Mouse (Mus musculus): Measurements from ENCODE around the gene Lypla2. TPM values are rescaled to one million over a fixed set of nuclear protein-coding genes. Genes with fewer than 3 reads are reported as not detected.

The Lypla2 gene
- polyA plus RNA-seq, 1 experiment from 2014 or later = 94.9 TPM

- Histone ChIP-seq H3K27ac (ENCODE audit: low read length) (no peak overlapping the region), H3K4me3 (replicated peaks; ENCODE audit: low read length) (no peak overlapping the region), H3K9me3 (replicated peaks; ENCODE audit: control insufficient read depth, low read length) (no peaks in the 10 kb centered on the region), H3K4me1 (ENCODE audit: control insufficient read depth, insufficient read depth, low read length) (peaks cover 2% of the 10 kb centered on the region; the same call in 1 of the 2 replicates), H3K9ac (ENCODE audit: low read length) (no peak overlapping the region), H3K36me3 (ENCODE audit: control insufficient read depth, insufficient read depth, low read length) (peaks cover 5% of the 10 kb centered on the region; the same call in 1 of the 2 replicates), H3K4me2 (ENCODE audit: low read depth, low read length) (no peak overlapping the region), H3K27me3 (ENCODE audit: control insufficient read depth, insufficient read depth, low read length) (no peaks in the 10 kb centered on the region)
- no peak for ATAC-seq (ENCODE audit: insufficient read depth, low FRiP score)
- WGBS = 65% methylated on average over 12 of the region's 12 CpGs
Observed at GRCm38 (mm10) chr4:135934708-135935500, 37.5 kb downstream of the Lypla2 start.

GRCm38 (mm10) chr4:135931832-135932231 is 40.6 kb downstream of the Lypla2 start:
- WGBS = 65% methylated on average over 5 of the region's 5 CpGs
- H3K4me3 ChIP-seq (replicated peaks; ENCODE audit: low read length) = no peak overlapping the region
- H3K4me1 ChIP-seq (ENCODE audit: control insufficient read depth, insufficient read depth, low read length) = peaks cover 2% of the 10 kb centered on the region; the same call in 1 of the 2 replicates
- no peaks in the 10 kb centered on the region for H3K27me3 ChIP-seq (ENCODE audit: control insufficient read depth, insufficient read depth, low read length)
- no peak overlapping the region for H3K27ac ChIP-seq (ENCODE audit: low read length)
- H3K9ac ChIP-seq (ENCODE audit: low read length) = no peak overlapping the region
- no peak for ATAC-seq (ENCODE audit: insufficient read depth, low FRiP score)
- no peaks in the 10 kb centered on the region for H3K9me3 ChIP-seq (replicated peaks; ENCODE audit: control insufficient read depth, low read length)
- no peak overlapping the region for H3K4me2 ChIP-seq (ENCODE audit: low read depth, low read length)
- H3K36me3 ChIP-seq (ENCODE audit: control insufficient read depth, insufficient read depth, low read length) = peaks cover 5% of the 10 kb centered on the region; the same call in 1 of the 2 replicates

- Histone ChIP-seq H3K27ac (ENCODE audit: low read length) (no peak overlapping the region), H3K9ac (ENCODE audit: low read length) (no peak overlapping the region), H3K27me3 (ENCODE audit: control insufficient read depth, insufficient read depth, low read length) (no peaks in the 10 kb centered on the region), H3K4me2 (ENCODE audit: low read depth, low read length) (no peak overlapping the region), H3K9me3 (replicated peaks; ENCODE audit: control insufficient read depth, low read length) (no peaks in the 10 kb centered on the region), H3K4me1 (ENCODE audit: control insufficient read depth, insufficient read depth, low read length) (no peaks in the 10 kb centered on the region), H3K36me3 (ENCODE audit: control insufficient read depth, insufficient read depth, low read length) (no peaks in the 10 kb centered on the region; the same call in 1 of the 2 replicates), H3K4me3 (replicated peaks; ENCODE audit: low read length) (no peak overlapping the region)
- ATAC-seq (ENCODE audit: insufficient read depth, low FRiP score) = no peak
- 90% methylated on average over 8 of the region's 8 CpGs for WGBS
Observed at GRCm38 (mm10) chr4:135930239-135930638, 42.2 kb downstream of the Lypla2 start.

- 76% methylated on average over 9 of the region's 9 CpGs for WGBS
- no peak overlapping the region for H3K27ac ChIP-seq (ENCODE audit: low read length)
- no peak overlapping the region for H3K9ac ChIP-seq (ENCODE audit: low read length)
- 0 out of 2 replicates have a peak, but pooled peaks have one; percentile 31 for ATAC-seq (ENCODE audit: insufficient read depth, low FRiP score)
- H3K36me3 ChIP-seq (ENCODE audit: control insufficient read depth, insufficient read depth, low read length) = no peaks in the 10 kb centered on the region
- H3K27me3 ChIP-seq (ENCODE audit: control insufficient read depth, insufficient read depth, low read length) = no peaks in the 10 kb centered on the region
- no peak overlapping the region for H3K4me3 ChIP-seq (replicated peaks; ENCODE audit: low read length)
- no peaks in the 10 kb centered on the region for H3K9me3 ChIP-seq (replicated peaks; ENCODE audit: control insufficient read depth, low read length)
- H3K4me2 ChIP-seq (ENCODE audit: low read depth, low read length) = no peak overlapping the region
- H3K4me1 ChIP-seq (ENCODE audit: control insufficient read depth, insufficient read depth, low read length) = no peaks in the 10 kb centered on the region
Observed at GRCm38 (mm10) chr4:135929828-135930227, 42.6 kb downstream of the Lypla2 start.

GRCm38 (mm10) chr4:135929405-135929804 is 43.0 kb downstream of the Lypla2 start:
- Histone ChIP-seq H3K27me3 (ENCODE audit: control insufficient read depth, insufficient read depth, low read length) (no peaks in the 10 kb centered on the region), H3K4me2 (ENCODE audit: low read depth, low read length) (no peak overlapping the region), H3K4me3 (replicated peaks; ENCODE audit: low read length) (no peak overlapping the region), H3K9me3 (replicated peaks; ENCODE audit: control insufficient read depth, low read length) (no peaks in the 10 kb centered on the region), H3K9ac (ENCODE audit: low read length) (no peak overlapping the region), H3K4me1 (ENCODE audit: control insufficient read depth, insufficient read depth, low read length) (no peaks in the 10 kb centered on the region), H3K36me3 (ENCODE audit: control insufficient read depth, insufficient read depth, low read length) (no peaks in the 10 kb centered on the region), H3K27ac (ENCODE audit: low read length) (no peak overlapping the region)
- WGBS = 76% methylated on average over 5 of the region's 5 CpGs
- no peak for ATAC-seq (ENCODE audit: insufficient read depth, low FRiP score)

GRCm38 (mm10) chr4:135928376-135928775 is 44.0 kb downstream of the Lypla2 start:
- 85% methylated on average over 9 of the region's 9 CpGs for WGBS
- no peaks in the 10 kb centered on the region for H3K36me3 ChIP-seq (ENCODE audit: control insufficient read depth, insufficient read depth, low read length)
- ATAC-seq (ENCODE audit: insufficient read depth, low FRiP score) = no peak

GRCm38 (mm10) chr4:135926861-135927260 is 45.6 kb downstream of the Lypla2 start:
- peaks cover 3% of the 10 kb centered on the region; the same call in 1 of the 2 replicates for H3K36me3 ChIP-seq (ENCODE audit: control insufficient read depth, insufficient read depth, low read length)

More at GRCm38 (mm10) chr4:135928376-135928775, 44.0 kb downstream of the Lypla2 start:
- H3K9ac ChIP-seq (ENCODE audit: low read length) = no peak overlapping the region
- H3K4me1 ChIP-seq (ENCODE audit: control insufficient read depth, insufficient read depth, low read length) = no peaks in the 10 kb centered on the region
- no peak overlapping the region for H3K4me3 ChIP-seq (replicated peaks; ENCODE audit: low read length)
- H3K9me3 ChIP-seq (replicated peaks; ENCODE audit: control insufficient read depth, low read length) = no peaks in the 10 kb centered on the region
- no peak overlapping the region for H3K27ac ChIP-seq (ENCODE audit: low read length)
- H3K4me2 ChIP-seq (ENCODE audit: low read depth, low read length) = no peak overlapping the region
- H3K27me3 ChIP-seq (ENCODE audit: control insufficient read depth, insufficient read depth, low read length) = no peaks in the 10 kb centered on the region

GRCm38 (mm10) chr4:135926195-135926808 is 46.1 kb downstream of the Lypla2 start:
- Histone ChIP-seq H3K4me2 (ENCODE audit: low read depth, low read length) (no peak overlapping the region), H3K9ac (ENCODE audit: low read length) (no peak overlapping the region), H3K27ac (ENCODE audit: low read length) (no peak overlapping the region), H3K4me3 (replicated peaks; ENCODE audit: low read length) (no peak overlapping the region), H3K9me3 (replicated peaks; ENCODE audit: control insufficient read depth, low read length) (no peaks in the 10 kb centered on the region), H3K27me3 (ENCODE audit: control insufficient read depth, insufficient read depth, low read length) (no peaks in the 10 kb centered on the region), H3K4me1 (ENCODE audit: control insufficient read depth, insufficient read depth, low read length) (peaks cover 6% of the 10 kb centered on the region), H3K36me3 (ENCODE audit: control insufficient read depth, insufficient read depth, low read length) (peaks cover 3% of the 10 kb centered on the region; the same call in 1 of the 2 replicates)
- ATAC-seq (ENCODE audit: insufficient read depth, low FRiP score) = no peak
- WGBS = 84% methylated on average over 10 of the region's 10 CpGs

More at GRCm38 (mm10) chr4:135926861-135927260, 45.6 kb downstream of the Lypla2 start:
- Histone ChIP-seq H3K27ac (ENCODE audit: low read length) (no peak overlapping the region), H3K4me3 (replicated peaks; ENCODE audit: low read length) (no peak overlapping the region), H3K9me3 (replicated peaks; ENCODE audit: control insufficient read depth, low read length) (no peaks in the 10 kb centered on the region), H3K9ac (ENCODE audit: low read length) (no peak overlapping the region), H3K4me1 (ENCODE audit: control insufficient read depth, insufficient read depth, low read length) (peaks cover 2% of the 10 kb centered on the region), H3K27me3 (ENCODE audit: control insufficient read depth, insufficient read depth, low read length) (no peaks in the 10 kb centered on the region), H3K4me2 (ENCODE audit: low read depth, low read length) (no peak overlapping the region)
- WGBS = 78% methylated on average over 3 of the region's 3 CpGs
- ATAC-seq (ENCODE audit: insufficient read depth, low FRiP score) = no peak

- H3K4me1 ChIP-seq (ENCODE audit: control insufficient read depth, insufficient read depth, low read length) = peaks cover 6% of the 10 kb centered on the region
- no peaks in the 10 kb centered on the region for H3K9me3 ChIP-seq (replicated peaks; ENCODE audit: control insufficient read depth, low read length)
- no peak overlapping the region for H3K27ac ChIP-seq (ENCODE audit: low read length)
- H3K4me2 ChIP-seq (ENCODE audit: low read depth, low read length) = no peak overlapping the region
- WGBS = 79% methylated on average over 5 of the region's 5 CpGs
- no peak overlapping the region for H3K9ac ChIP-seq (ENCODE audit: low read length)
- H3K27me3 ChIP-seq (ENCODE audit: control insufficient read depth, insufficient read depth, low read length) = no peaks in the 10 kb centered on the region
- peaks cover 3% of the 10 kb centered on the region; the same call in 1 of the 2 replicates for H3K36me3 ChIP-seq (ENCODE audit: control insufficient read depth, insufficient read depth, low read length)
- ATAC-seq (ENCODE audit: insufficient read depth, low FRiP score) = no peak
- no peak overlapping the region for H3K4me3 ChIP-seq (replicated peaks; ENCODE audit: low read length)
Observed at GRCm38 (mm10) chr4:135925341-135925740, 47.1 kb downstream of the Lypla2 start.

All from stomach, embryonic 16.5 days (tissue).